Mouse (Mus musculus) ES-Bruce4 (cell line): ENCODE measurements around the gene Prss54. TPM values are rescaled to one million over a fixed set of nuclear protein-coding genes. Genes with fewer than 3 reads are reported as not detected.

Source experiments
- H3K27ac ChIP-seq: 2 replicates; pipeline ENCODE4 v1.5.1; 2012; ENCODE audit warnings: low read length, inconsistent platforms; ENCODE audit not compliant: insufficient read depth
- H3K27me3 ChIP-seq: 2 replicates; pipeline ENCODE4 v1.6.1; 2012; ENCODE audit warnings: mild to moderate bottlenecking, low read length, inconsistent platforms; ENCODE audit not compliant: control insufficient read depth, poor library complexity, insufficient read depth, severe bottlenecking
- H3K36me3 ChIP-seq: 2 replicates; pipeline ENCODE4 v1.6.1; 2012; ENCODE audit warnings: inconsistent platforms, mild to moderate bottlenecking, low read length, moderate library complexity; ENCODE audit not compliant: control insufficient read depth, poor library complexity, insufficient read depth, severe bottlenecking
- H3K4me1 ChIP-seq: one replicate; pipeline ENCODE4 v1.8.1; 2011; ENCODE audit warnings: low read length; ENCODE audit not compliant: control insufficient read depth, insufficient read depth
- H3K4me3 ChIP-seq: 2 replicates; pipeline ENCODE4 v1.5.1; 2011; ENCODE audit warnings: low read depth, mild to moderate bottlenecking, low read length
- H3K9ac ChIP-seq: 2 replicates; pipeline ENCODE4 v1.6.1; 2012; ENCODE audit warnings: low read depth, mild to moderate bottlenecking, inconsistent platforms; ENCODE audit not compliant: poor library complexity, severe bottlenecking
- H3K9me3 ChIP-seq: replicated peaks from 2 replicates; pipeline ENCODE4 v1.6.1; 2012; ENCODE audit warnings: mild to moderate bottlenecking, low read length, inconsistent platforms; ENCODE audit not compliant: control insufficient read depth, poor library complexity, insufficient read depth, severe bottlenecking
- CTCF ChIP-seq: IDR thresholded peaks from one replicate; pipeline ENCODE4 v1.8.1; 2011; ENCODE audit warnings: low read depth, low read length
- EP300 ChIP-seq: IDR thresholded peaks from 2 replicates; pipeline ENCODE4 v1.6.1; 2011; ENCODE audit warnings: low read depth, low read length; ENCODE audit not compliant: insufficient read depth
- POLR2A ChIP-seq: IDR thresholded peaks from one replicate; pipeline ENCODE4 v1.8.1; 2011; ENCODE audit warnings: low read length; ENCODE audit not compliant: insufficient read depth
- polyA plus RNA-seq: library from polyadenylated mRNA; stranded (reverse); fragments of >200 nt; gene quantifications from 2 replicates; pipeline ENCODE4 v1.2.4, GENCODE M21; 2011; ENCODE audit warnings: low read depth; ENCODE audit not compliant: missing spikeins, insufficient read depth, insufficient read length

Prss54 gene
- polyA plus RNA-seq, 1 experiment: not detected

- TF ChIP-seq POLR2A (no peak), CTCF (no peak), EP300 (no peak)
- H3K27ac ChIP-seq: no peak overlapping the region
These were observed 62.9 kb downstream of the Prss54 start for GRCm38 (mm10) chr8:95513219-95513618.

GRCm38 (mm10) chr8:95512257-95512656 is 63.9 kb downstream of the Prss54 start:
- Histone ChIP-seq H3K9me3 (no peaks in the 10 kb centered on the region), H3K27ac (no peak overlapping the region), H3K4me3 (no peak overlapping the region), H3K4me1 (peaks cover 2% of the 10 kb centered on the region), H3K9ac (no peak overlapping the region), H3K36me3 (no peaks in the 10 kb centered on the region), H3K27me3 (no peaks in the 10 kb centered on the region)
- TF ChIP-seq CTCF: no peak
- TF ChIP-seq EP300: no peak
- TF ChIP-seq POLR2A: no peak

More at GRCm38 (mm10) chr8:95513219-95513618, 62.9 kb downstream of the Prss54 start:
- H3K4me3 ChIP-seq: no peak overlapping the region
- H3K27me3 ChIP-seq: no peaks in the 10 kb centered on the region
- H3K4me1 ChIP-seq: peaks cover 2% of the 10 kb centered on the region
- peaks cover under 1% of the 10 kb centered on the region; the same call in 1 of the 2 replicates for H3K9me3 ChIP-seq
- no peak overlapping the region for H3K9ac ChIP-seq
- no peaks in the 10 kb centered on the region for H3K36me3 ChIP-seq

Other genes with a start within 250 kb of the Prss54 start
- gene Zfp319, start 244.4 kb downstream of the Prss54 start, polyA plus RNA-seq: 2.8 and 2.9 TPM in 2 replicates
- gene Usb1, start 244.1 kb downstream of the Prss54 start, polyA plus RNA-seq: 35.5 and 36.3 TPM in 2 replicates
- 8.0 and 11.0 TPM in 2 replicates for gene Mmp15, start 224.1 kb downstream of the Prss54 start, polyA plus RNA-seq
- 122 and 132 TPM in 2 replicates for gene Cfap20, start 141.5 kb downstream of the Prss54 start, polyA plus RNA-seq
- gene Csnk2a2, start 86.3 kb downstream of the Prss54 start, polyA plus RNA-seq: 210 and 236 TPM in 2 replicates
- gene Ccdc113, start 42.3 kb downstream of the Prss54 start, polyA plus RNA-seq: 0.52 and 1.9 TPM in 2 replicates
- gene Gins3, start 57.1 kb upstream of the Prss54 start, polyA plus RNA-seq: 10.2 and 10.7 TPM in 2 replicates
- gene Ndrg4, start 100.6 kb upstream of the Prss54 start, polyA plus RNA-seq: 8.8 and 13.3 TPM in 2 replicates
- 68.0 and 70.4 TPM in 2 replicates for gene Setd6, start 139.5 kb upstream of the Prss54 start, polyA plus RNA-seq
- gene Cnot1, start 231.1 kb upstream of the Prss54 start, polyA plus RNA-seq: 465 and 478 TPM in 2 replicates
- 150 and 169 TPM in 2 replicates for gene Sap18b, start 249.0 kb upstream of the Prss54 start, polyA plus RNA-seq